Comparison of ENCODE assay signal across 29 mouse cellular contexts in genomic region chr1:19269596-19269995, GRCm38 (mm10).
"Had no signal": no experiment of that assay in that cellular context is flagged by ENCODE, and none has a peak within 500 bp of the region (broad histone marks: within the 10 kb centered on the region; RNA-seq: fewer than 3 reads in every experiment).

No protein-coding gene starts in this region.

- H3K4me2 ChIP-seq: embryonic facial prominence, embryonic 12.5 days; embryonic facial prominence, embryonic 13.5 days; embryonic facial prominence, embryonic 15.5 days; forebrain, embryonic 12.5 days; forebrain, embryonic 13.5 days; forebrain, embryonic 15.5 days had no signal

- ATAC-seq: forebrain, embryonic 13.5 days; forebrain, embryonic 15.5 days; forebrain, embryonic 16.5 days; forebrain, postnatal 0 days had no signal

- H3K9me3 ChIP-seq: embryonic facial prominence, embryonic 12.5 days; embryonic facial prominence, embryonic 13.5 days; embryonic facial prominence, embryonic 15.5 days; forebrain, embryonic 10.5 days; forebrain, embryonic 12.5 days; forebrain, embryonic 13.5 days; forebrain, embryonic 15.5 days; heart, embryonic 10.5 days had no signal

- DNase-seq: cerebellum, adult 18-20 months; cerebellum, adult 2 months; cerebellum, adult 8-10 months; cerebellum, adult 9-10 months; cerebellum, adult 9-11 months; cerebellum, postnatal 10 days; cerebellum, postnatal 14 days; cerebellum, postnatal 25 days; cerebellum, postnatal 36 days; embryo, embryonic 11 days; forebrain, postnatal 0 days; gastrocnemius, adult 2 months; gastrocnemius, postnatal 10 days; gastrocnemius, postnatal 14 days; gastrocnemius, postnatal 25 days; gastrocnemius, postnatal 36 days; heart, adult 11 months; heart, adult 18-20 months; heart, adult 2 months had no signal

- H3K9ac ChIP-seq: embryonic facial prominence, embryonic 12.5 days; embryonic facial prominence, embryonic 13.5 days; embryonic facial prominence, embryonic 15.5 days; forebrain, embryonic 12.5 days; forebrain, embryonic 13.5 days; forebrain, embryonic 15.5 days; forebrain, postnatal 0 days had no signal

- H3K4me3 ChIP-seq: embryonic facial prominence, embryonic 12.5 days; embryonic facial prominence, embryonic 13.5 days; embryonic facial prominence, embryonic 15.5 days; erythroblast, embryonic 14.5 days; forebrain, embryonic 10.5 days; forebrain, embryonic 12.5 days; forebrain, embryonic 13.5 days; forebrain, embryonic 15.5 days; gastrocnemius, adult 2 months; heart, adult 2 months; heart, embryonic 10.5 days had no signal

- H3K36me3 ChIP-seq: embryonic facial prominence, embryonic 12.5 days; embryonic facial prominence, embryonic 13.5 days; embryonic facial prominence, embryonic 15.5 days; forebrain, embryonic 10.5 days; forebrain, embryonic 12.5 days; forebrain, embryonic 15.5 days; heart, embryonic 10.5 days had no signal

- H3K27ac ChIP-seq: embryonic facial prominence, embryonic 12.5 days; embryonic facial prominence, embryonic 13.5 days; embryonic facial prominence, embryonic 15.5 days; forebrain, embryonic 10.5 days; forebrain, embryonic 12.5 days; forebrain, embryonic 13.5 days; forebrain, embryonic 15.5 days; gastrocnemius, adult 2 months; heart, adult 2 months; heart, embryonic 10.5 days had no signal

- H3K27me3 ChIP-seq: embryonic facial prominence, embryonic 12.5 days; embryonic facial prominence, embryonic 13.5 days; embryonic facial prominence, embryonic 15.5 days; forebrain, embryonic 12.5 days; forebrain, embryonic 13.5 days; forebrain, embryonic 15.5 days had no signal

- H3K4me1 ChIP-seq: embryonic facial prominence, embryonic 12.5 days; embryonic facial prominence, embryonic 13.5 days; embryonic facial prominence, embryonic 15.5 days; forebrain, embryonic 10.5 days; forebrain, embryonic 12.5 days; forebrain, embryonic 13.5 days; forebrain, embryonic 15.5 days; heart, embryonic 10.5 days had no signal
